Mouse (Mus musculus): ENCODE measurements around the gene Arl15. TPM values are rescaled to one million over a fixed set of nuclear protein-coding genes. Genes with fewer than 3 reads are reported as not detected.

The Arl15 gene
- total RNA-seq, 2 experiments from 2014 or later: 4.4 to 6.1 TPM

DNA sequence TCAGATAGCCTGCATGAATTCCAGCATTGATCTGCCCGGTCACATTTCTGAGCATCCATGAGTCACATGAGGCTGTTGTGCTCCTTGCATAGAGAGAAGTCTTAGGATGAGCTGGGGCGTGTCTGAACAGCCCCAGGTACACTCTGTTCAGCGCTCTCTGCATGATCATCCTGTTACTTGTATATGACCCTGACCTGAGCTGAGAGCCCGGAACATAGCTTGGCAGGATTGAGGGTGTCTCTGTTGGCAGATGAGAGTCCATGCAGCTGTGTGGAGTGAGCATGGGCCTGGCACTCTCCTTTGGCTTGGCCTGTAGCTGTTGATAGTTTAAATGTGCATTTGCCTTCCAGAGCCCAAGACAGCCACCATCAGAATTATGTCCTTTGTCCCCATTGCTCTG lies 50.4 kb downstream of the Arl15 start:
- DNase-seq: peak; percentile 23

GRCm38 (mm10) chr13:113845229-113845628 lies 50.9 kb downstream of the Arl15 start:
- no peak for DNase-seq

DNA sequence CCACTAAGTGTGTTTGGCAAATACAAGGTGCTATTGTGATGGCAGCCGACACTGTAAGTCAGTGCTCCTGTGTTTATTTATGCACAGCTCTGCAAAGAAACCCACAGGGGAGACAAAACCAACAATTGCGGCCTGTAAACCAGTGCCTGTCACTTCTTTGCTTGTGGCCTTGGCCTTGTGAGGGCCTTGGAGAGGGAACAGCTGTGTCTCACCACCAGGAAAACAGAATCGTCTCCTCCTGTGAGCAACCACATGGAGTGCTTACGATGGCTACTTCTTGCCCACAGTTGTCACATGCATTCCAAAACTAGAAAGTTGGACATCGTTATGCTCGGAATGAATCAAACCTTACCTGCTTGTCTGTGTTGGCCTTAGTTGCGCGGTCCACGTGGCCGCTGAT lies 52.1 kb downstream of the Arl15 start:
- no peak for DNase-seq

- no peak for DNase-seq
Observed at GRCm38 (mm10) chr13:113850431-113851034, 56.2 kb downstream of the Arl15 start.

DNA sequence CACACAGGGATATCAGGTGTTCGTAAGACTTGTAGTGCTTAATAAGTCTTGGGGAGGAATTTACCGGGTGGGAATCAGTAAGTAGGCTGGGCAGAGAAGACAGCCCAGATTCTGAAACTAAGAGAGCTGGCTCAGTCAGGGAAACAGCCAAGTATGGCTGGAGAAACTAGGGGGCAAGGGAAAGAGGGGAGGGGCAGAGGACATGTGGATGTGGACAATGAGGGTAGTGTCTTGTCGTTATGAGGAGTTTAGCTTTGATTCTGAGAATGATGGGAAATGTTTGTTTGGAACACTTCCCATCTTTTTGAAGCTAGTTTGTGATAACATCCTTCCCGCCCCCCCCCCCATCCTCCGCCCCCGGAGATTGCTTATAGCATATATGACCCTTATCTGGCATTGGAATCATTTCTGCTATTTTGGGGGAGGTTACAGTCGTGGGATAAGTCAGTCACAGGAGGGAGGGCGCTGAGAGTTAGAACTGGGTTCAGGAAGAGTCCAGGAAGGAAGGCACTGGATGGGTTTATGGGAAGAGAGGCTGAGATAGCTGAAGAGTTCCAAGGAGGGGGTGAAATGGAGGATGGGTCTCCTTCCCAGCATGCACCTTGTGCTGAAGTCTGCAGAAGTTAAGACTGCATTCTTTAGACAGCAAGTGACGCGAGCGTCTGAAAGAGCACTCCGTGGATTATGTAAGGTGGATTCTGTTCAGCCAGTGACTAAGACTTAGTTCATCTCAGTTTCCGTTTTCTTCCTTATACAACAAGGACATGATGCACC lies 57.5 kb downstream of the Arl15 start:
- DNase-seq: no peak

GRCm38 (mm10) chr13:113852376-113852666 lies 58.0 kb downstream of the Arl15 start:
- no peak for DNase-seq

DNA sequence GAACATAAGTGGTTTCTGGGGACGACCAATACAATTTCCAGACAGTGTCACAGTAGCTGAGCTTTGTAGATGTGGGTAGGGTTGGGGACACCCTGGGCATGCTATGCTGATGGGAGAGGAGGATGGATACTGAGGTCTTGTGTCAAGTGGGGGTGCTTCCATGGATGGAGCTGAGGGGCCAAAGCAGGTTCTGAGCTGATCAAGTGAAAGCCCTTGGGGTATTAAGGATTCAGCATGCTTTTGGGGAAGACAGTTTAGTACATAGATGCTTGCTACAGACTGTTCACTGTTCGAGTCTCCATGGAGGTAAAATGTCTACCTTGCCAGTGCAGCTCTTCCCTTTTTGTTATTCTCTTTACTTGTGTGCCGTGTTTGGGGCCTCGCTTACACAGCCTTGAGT lies 59.8 kb downstream of the Arl15 start:
- DNase-seq: no peak

GRCm38 (mm10) chr13:113854551-113855312 lies 60.4 kb downstream of the Arl15 start:
- no peak for DNase-seq

DNA sequence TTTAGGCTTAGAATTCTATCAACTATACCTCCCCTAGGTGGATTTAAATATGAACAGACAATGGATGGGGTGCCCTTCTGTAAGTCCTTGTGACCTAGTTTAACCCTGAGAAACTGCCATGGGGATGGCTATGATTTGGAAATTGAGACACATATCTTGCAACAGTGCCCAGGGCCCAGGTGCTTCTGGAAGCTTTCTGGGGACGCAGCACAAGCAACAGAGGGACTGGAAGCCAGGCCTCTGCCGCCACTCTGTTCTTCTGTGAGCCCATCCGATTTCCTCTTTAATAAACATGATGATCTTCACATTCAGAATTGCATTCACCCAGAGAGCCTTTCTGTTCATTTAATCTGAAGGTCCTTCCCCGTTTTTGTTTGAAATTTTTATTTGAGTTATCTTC lies 62.6 kb downstream of the Arl15 start:
- no peak for DNase-seq

GRCm38 (mm10) chr13:113858667-113859391 lies 64.5 kb downstream of the Arl15 start:
- DNase-seq: no peak

DNA sequence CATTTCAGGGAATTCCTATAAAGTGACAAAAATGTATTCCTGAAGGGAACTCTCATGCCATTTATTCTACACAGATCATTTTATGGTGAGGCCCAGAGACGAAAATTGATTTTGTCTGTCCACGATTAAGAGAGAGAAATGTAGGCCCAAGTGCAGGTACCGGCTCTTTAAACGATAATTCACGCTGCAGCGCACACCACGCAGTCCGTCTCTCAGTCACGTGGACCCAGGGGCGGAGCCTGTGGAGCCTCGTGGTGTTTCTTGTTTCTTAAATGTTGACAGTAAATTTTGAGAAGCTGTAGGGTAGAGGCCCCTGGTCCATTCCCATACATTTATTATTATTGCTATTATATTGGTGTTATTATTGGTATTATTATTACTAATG lies 65.1 kb downstream of the Arl15 start:
- no peak for DNase-seq

DNA sequence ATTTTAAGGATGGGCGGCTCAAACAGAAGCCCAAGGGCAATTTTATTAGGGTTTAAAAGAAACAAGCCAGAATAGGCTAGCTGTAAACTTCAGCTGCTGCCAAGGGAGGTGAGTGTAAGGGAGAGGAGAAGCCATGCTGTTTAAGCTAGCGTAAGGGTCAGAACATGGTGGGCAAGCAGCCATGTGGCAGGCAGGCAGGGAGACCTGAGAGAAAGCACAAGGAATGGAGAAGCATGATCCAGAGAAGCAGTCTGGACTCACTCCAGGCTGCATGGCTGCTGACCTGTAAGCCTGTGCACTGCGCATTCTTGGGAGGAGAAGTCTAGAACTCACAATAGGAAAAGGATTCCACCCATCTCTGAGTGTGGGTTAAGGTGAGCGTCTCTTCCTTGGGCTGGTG lies 66.5 kb downstream of the Arl15 start:
- no peak for DNase-seq

GRCm38 (mm10) chr13:113861231-113861630 lies 66.9 kb downstream of the Arl15 start:
- no peak for DNase-seq

GRCm38 (mm10) chr13:113862951-113863350 lies 68.6 kb downstream of the Arl15 start:
- no peak for DNase-seq

DNA sequence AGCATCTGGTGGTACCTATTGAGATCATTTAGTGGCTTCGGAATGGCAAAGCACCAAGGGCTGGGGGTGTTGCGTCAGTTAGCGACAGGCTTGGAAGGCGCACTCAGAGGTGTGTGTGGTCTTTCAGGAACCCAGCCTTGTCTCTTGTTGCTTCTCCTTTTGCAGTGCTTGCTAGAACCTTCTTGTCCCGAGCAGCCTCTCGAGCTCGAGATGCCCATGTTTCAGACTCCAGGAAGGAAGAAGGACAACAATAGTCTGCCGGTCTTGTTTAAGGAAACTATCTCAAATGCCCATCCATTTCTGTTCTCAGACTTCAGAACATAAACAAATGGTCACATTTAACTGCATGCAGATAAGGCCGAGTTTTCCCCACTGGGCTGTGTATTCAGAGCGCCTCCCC lies 69.4 kb downstream of the Arl15 start:
- DNase-seq: no peak

DNA sequence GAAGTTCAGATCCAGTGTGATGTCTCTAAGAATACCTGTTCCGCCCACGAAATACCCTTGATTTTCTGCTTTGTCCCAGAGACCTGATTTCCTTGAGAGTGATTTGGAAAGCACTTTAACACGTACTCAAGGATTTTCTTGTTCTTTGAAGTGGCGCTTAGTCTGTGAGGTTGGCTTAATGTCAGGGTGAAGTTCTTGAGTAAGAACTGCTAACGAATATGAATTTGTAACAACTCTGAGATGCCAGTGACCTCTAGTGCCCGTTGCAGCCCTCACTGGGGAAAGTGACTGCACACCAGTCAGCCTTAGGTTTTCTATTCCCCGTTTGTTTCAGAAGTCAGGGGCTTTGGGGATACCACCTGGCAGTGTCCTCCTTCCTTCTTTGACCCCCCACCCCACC lies 70.0 kb downstream of the Arl15 start:
- no peak for DNase-seq

DNA sequence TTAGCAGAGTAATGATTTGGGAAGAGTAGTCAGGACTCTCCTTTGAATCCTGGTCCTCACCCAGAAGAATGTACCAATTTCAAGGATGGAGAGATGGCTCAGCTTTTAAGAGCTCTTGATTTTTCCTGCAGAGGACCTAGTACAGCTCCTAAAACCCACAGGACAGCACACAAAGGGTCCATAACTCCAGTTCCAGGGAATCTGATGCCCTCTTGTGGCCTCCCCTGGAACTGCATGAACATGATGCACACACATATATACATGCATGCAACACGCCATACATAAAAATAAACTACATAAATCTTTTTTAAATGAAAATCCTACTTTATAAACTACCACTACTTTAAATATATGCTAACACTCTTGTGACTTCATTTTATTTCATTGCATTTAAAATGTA lies 70.6 kb downstream of the Arl15 start:
- no peak for DNase-seq

DNA sequence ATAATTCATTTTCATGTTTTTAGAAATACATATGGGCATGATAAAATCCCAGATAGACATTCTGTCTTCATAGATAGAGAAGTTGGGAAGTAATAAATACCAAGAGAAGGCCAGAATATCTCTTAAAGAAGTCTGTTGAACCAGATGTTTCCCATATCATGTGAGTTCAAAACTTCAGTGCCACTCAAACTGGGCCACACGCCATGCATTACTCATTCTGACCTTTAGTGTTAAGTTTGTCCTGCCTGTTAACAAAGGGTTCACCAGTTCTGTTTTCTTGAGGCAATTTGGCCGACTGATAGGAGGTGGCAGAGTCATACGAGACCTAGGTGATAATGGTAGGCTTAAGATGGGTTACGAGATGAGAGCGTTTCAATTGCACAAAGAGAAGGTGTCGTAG lies 71.1 kb downstream of the Arl15 start:
- DNase-seq: no peak

DNA sequence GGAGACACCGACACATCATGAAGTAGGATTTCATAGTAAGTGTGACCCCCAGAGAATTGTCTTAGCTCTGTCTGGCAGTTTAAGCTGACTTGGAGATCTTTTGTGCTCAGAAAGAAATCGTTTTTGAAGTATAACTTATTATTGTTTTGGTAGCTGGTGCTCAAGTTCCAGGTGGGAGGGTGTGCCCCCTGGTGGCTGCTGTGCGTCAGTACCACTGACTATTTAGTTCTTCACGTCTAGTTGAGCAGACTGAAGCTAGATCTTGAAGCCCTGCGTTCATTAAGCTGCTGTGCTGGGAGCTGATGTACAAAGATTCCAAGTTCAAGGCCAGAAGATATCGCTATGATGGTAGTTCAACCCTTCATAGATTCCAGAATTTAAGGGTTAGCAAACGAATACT lies 71.5 kb downstream of the Arl15 start:
- DNase-seq: no peak

DNA sequence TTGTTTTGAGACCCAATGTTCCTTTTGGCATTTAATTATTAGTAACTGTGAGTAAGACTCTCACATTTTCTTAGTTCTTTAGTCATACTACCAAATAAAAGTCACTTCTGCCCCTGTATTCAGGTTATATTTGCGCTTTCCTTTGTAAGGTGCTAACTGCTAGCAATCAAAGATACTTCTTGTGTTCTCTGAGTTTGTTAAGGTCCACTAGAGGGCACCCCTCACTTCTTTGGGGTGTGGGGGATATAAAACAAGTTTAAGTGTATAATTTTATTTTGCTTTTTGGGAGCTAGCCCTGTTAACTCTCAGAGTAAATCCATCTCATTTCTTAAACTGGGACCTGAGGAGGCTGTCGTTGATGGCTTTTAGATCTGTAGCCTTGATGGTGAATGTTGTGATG lies 73.4 kb downstream of the Arl15 start:
- no peak for DNase-seq

GRCm38 (mm10) chr13:113869212-113870205 lies 75.2 kb downstream of the Arl15 start:
- DNase-seq: peak; percentile 51

- no peak for DNase-seq
Observed at GRCm38 (mm10) chr13:113870403-113870802, 76.1 kb downstream of the Arl15 start.

All from gastrocnemius, postnatal 25 days (tissue).